Mouse (Mus musculus): ENCODE measurements at regions not wholly inside any gene's neighbourhood (a gene's known extent, or its start where the extent isn't known, plus 50 kb on each side); places are given as distances from the start of the nearest gene placed in this dataset.

DNA sequence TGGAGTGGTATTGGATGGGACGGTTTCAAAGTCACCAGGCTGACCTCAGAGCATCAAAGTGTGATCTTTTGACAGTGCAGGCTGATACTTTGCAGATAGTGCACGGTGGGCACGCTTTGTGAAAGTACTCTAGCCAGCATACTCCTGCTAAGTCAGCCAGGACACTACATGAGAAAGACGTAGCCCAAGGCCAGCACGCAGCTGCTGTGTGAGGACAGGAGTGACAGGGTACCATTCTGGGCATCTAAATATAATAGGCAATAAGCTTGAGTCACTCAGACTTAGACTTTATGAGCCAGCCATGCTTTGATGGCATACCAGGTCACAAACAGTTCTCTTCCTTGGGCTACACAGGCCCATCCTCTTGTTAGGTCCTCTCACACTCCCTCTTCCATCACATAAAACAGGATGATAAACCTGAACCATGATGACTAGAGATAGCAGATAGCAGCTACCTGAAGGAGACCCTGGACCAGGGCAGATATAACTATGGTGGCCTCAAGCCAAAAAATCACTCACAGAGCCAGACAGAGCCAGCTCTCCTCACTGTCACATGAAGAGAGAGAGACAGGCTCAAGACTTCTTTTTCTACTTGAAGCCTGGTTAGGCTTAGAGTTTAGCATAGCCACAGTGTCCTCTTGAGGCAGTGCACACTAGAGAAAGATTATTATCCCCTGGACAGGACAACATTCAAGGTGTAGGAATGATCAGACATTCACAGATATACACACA lies 156.7 kb upstream of the Rreb1 start:
- Histone ChIP-seq H3K4me1 (ENCODE audit: control insufficient read depth, insufficient read depth, low read length) (peaks cover 3% of the 10 kb centered on the region; the same call in 1 of the 2 replicates), H3K4me3 (ENCODE audit: insufficient read depth, low read length) (no peak overlapping the region), H3K27ac (ENCODE audit: insufficient read depth, low read length) (no peak overlapping the region)
- no peak for TF ChIP-seq CTCF (IDR thresholded peaks at IDR 0.05; ENCODE audit: borderline replicate concordance, insufficient read depth, low read length)
- no peak for TF ChIP-seq POLR2A (IDR thresholded peaks at IDR 0.05; ENCODE audit: low read depth, low read length)

GRCm38 (mm10) chr13:37622366-37623088 lies 155.7 kb upstream of the Rreb1 start:
- no peak for TF ChIP-seq POLR2A (IDR thresholded peaks at IDR 0.05; ENCODE audit: low read depth, low read length)
- no peak for TF ChIP-seq CTCF (IDR thresholded peaks at IDR 0.05; ENCODE audit: borderline replicate concordance, insufficient read depth, low read length)

DNA sequence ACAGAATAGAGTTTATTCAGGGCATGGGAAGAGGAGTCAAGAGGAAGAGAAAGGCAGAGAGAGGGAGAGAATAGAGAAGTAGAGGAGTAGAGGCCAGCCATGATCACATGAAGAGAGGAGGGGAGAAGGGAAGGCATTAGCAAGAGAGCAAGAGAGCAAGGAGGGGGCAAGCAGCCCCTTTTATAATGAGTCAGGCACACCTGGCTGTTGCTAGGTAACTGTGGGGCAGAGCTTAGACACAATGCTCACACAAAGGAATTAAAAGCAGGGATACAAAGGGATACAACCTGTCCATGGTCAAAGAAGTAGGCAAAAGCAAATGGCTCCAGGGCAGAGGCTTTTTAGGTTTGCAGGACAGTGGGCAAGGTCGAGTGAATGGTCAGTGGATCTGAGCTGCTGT lies 153.5 kb upstream of the Rreb1 start:
- no peak overlapping the region for H3K27ac ChIP-seq (ENCODE audit: insufficient read depth, low read length)
- peaks cover 3% of the 10 kb centered on the region; the same call in 1 of the 2 replicates for H3K4me1 ChIP-seq (ENCODE audit: control insufficient read depth, insufficient read depth, low read length)
- H3K4me3 ChIP-seq (ENCODE audit: insufficient read depth, low read length): no peak overlapping the region
- TF ChIP-seq POLR2A (IDR thresholded peaks at IDR 0.05; ENCODE audit: low read depth, low read length) (no peak), CTCF (IDR thresholded peaks at IDR 0.05; ENCODE audit: borderline replicate concordance, insufficient read depth, low read length) (no peak)

More at GRCm38 (mm10) chr13:37622366-37623088, 155.7 kb upstream of the Rreb1 start:
- H3K27ac ChIP-seq (ENCODE audit: insufficient read depth, low read length): no peak overlapping the region
- H3K4me3 ChIP-seq (ENCODE audit: insufficient read depth, low read length): no peak overlapping the region
- peaks cover 3% of the 10 kb centered on the region; the same call in 1 of the 2 replicates for H3K4me1 ChIP-seq (ENCODE audit: control insufficient read depth, insufficient read depth, low read length)

DNA sequence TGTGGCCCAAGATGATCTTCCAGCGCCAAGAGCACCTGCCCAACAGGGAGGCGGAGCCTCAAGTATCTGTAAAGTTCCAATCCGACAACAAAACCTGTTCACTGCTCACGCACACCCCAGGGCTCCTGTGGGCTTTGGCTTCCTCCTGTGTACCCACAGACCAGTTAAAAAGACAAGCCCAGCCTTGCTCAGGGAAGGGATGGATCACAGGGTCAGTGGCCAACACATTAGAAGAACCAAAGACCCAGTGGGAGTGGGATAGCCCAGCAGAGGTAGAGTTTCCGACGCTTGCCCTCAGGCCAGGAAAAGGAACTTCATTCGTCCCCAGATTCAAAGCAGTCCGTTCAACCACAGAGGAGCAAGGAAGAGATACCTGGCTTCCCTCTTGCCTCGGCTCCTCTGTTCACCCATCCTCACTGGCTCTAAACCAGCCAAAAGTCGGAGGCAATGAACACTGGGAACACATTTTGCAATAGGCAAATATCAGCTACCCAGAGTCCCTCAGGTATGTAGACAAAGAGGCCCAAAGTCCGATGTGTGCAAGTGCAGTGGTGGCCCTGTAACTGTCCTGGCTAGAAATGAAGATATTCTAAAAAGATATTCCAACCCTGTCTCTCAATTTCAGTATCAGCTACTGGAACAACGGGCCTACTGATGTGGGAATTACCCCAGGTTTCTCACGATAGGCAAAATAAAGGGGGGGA lies 152.5 kb upstream of the Rreb1 start:
- no peak overlapping the region for H3K27ac ChIP-seq (ENCODE audit: insufficient read depth, low read length)
- no peak overlapping the region for H3K4me3 ChIP-seq (ENCODE audit: insufficient read depth, low read length)
- TF ChIP-seq CTCF (IDR thresholded peaks at IDR 0.05; ENCODE audit: borderline replicate concordance, insufficient read depth, low read length) (no peak), POLR2A (IDR thresholded peaks at IDR 0.05; ENCODE audit: low read depth, low read length) (no peak)
- peaks cover 3% of the 10 kb centered on the region; the same call in 1 of the 2 replicates for H3K4me1 ChIP-seq (ENCODE audit: control insufficient read depth, insufficient read depth, low read length)

GRCm38 (mm10) chr13:37628391-37629270 lies 149.6 kb upstream of the Rreb1 start:
- H3K4me1 ChIP-seq (ENCODE audit: control insufficient read depth, insufficient read depth, low read length): no peaks in the 10 kb centered on the region
- no peak for TF ChIP-seq POLR2A (IDR thresholded peaks at IDR 0.05; ENCODE audit: low read depth, low read length)
- no peak for TF ChIP-seq CTCF (IDR thresholded peaks at IDR 0.05; ENCODE audit: borderline replicate concordance, insufficient read depth, low read length)
- no peak overlapping the region for H3K4me3 ChIP-seq (ENCODE audit: insufficient read depth, low read length)
- no peak overlapping the region for H3K27ac ChIP-seq (ENCODE audit: insufficient read depth, low read length)

DNA sequence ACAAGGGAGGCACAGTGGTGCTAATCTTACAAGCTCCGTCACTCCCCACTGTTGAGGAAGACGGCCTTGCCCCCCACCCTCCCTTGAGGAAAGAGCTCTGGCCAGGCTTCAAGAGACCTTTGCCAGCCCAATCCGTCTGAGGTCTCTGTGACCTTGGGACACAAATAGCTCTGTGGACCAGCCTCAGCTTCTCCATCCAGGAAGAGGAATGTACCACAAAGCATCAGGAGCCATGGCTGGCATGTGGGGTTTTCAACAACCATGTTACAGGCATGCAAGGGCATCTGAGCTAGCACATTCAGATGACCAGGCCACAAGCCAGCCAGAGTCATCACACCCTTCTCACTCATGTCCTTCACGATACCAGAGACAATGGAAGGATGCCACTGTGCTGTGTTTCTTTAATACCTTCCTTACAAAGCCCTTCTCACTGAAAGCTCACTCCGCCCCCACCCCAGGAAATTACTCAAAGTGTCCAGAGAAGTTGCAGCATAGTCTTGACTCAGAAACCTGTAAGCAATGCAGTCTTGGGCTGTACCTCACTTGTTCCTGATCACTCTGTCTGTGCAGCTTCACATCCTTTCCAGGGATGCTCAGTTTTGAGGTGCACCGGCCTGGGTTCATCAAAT lies 148.8 kb upstream of the Rreb1 start:
- no peak overlapping the region for H3K4me3 ChIP-seq (ENCODE audit: insufficient read depth, low read length)
- no peak overlapping the region for H3K27ac ChIP-seq (ENCODE audit: insufficient read depth, low read length)
- H3K4me1 ChIP-seq (ENCODE audit: control insufficient read depth, insufficient read depth, low read length): no peaks in the 10 kb centered on the region
- no peak for TF ChIP-seq POLR2A (IDR thresholded peaks at IDR 0.05; ENCODE audit: low read depth, low read length)
- no peak for TF ChIP-seq CTCF (IDR thresholded peaks at IDR 0.05; ENCODE audit: borderline replicate concordance, insufficient read depth, low read length)

- no peak overlapping the region for H3K27ac ChIP-seq (ENCODE audit: insufficient read depth, low read length)
- H3K4me1 ChIP-seq (ENCODE audit: control insufficient read depth, insufficient read depth, low read length): no peaks in the 10 kb centered on the region
- TF ChIP-seq POLR2A (IDR thresholded peaks at IDR 0.05; ENCODE audit: low read depth, low read length) (no peak), CTCF (IDR thresholded peaks at IDR 0.05; ENCODE audit: borderline replicate concordance, insufficient read depth, low read length) (no peak)
- no peak overlapping the region for H3K4me3 ChIP-seq (ENCODE audit: insufficient read depth, low read length)
Observed at GRCm38 (mm10) chr13:37632835-37633440, 145.3 kb upstream of the Rreb1 start.

DNA sequence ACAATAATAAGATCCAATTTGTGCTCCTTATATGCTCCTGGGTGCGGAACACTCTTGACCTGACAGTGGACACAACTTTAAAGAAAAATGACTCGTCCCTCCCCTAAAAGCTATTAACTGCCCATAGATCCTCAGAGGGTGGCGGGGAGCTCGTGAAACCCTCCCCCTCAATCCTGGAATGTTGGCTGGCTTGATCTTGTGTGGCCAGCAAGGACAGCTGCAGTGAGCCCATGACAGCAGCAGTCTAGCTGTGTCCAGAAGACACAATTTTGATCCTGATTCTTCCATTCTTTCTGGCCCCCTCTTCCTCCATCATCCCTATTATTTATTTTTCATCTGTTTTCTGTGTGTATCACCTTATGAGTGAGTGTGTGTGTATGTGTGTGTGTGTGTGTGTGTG lies 141.8 kb upstream of the Rreb1 start:
- no peak for TF ChIP-seq POLR2A (IDR thresholded peaks at IDR 0.05; ENCODE audit: low read depth, low read length)
- TF ChIP-seq CTCF (IDR thresholded peaks at IDR 0.05; ENCODE audit: borderline replicate concordance, insufficient read depth, low read length): no peak
- Histone ChIP-seq H3K4me3 (ENCODE audit: insufficient read depth, low read length) (no peak overlapping the region), H3K27ac (ENCODE audit: insufficient read depth, low read length) (no peak overlapping the region), H3K4me1 (ENCODE audit: control insufficient read depth, insufficient read depth, low read length) (no peaks in the 10 kb centered on the region)

Data from embryonic fibroblast, embryonic 13.5 days (primary cell).